16 mouse cellular contexts compared by ENCODE assay signal in the genomic region with DNA sequence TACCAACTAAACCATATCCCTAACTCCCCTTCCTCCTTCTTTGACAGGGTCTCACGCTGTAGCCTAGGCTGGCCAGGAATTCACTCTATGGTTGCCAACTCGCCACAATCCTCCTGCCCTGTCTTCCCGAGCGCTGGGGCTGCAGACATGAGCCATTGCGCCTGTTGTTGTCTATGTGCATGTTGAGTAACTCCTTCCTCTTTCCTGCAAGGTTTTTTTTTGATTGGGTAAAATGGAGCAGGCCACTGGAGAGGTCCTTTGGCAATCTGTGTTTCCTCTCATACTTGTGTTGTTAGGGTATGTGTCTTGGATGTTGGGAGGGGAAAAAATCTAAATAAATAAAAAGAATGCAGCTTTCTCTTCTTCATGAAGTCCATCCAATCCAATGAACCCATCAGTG. TPM values are rescaled to one million over a fixed set of nuclear protein-coding genes. Genes with fewer than 3 reads are reported as not detected.
"Had no signal": no experiment of that assay in that cellular context is flagged by ENCODE, and none has a peak within 500 bp of the region (broad histone marks: within the 10 kb centered on the region; RNA-seq: fewer than 3 reads in every experiment).

No protein-coding gene starts in this region.

- H3K36me3 ChIP-seq: limb, embryonic 13.5 days; liver, embryonic 13.5 days; neural tube, embryonic 13.5 days; stomach, embryonic 15.5 days had no signal

- H3K4me3 ChIP-seq: limb, embryonic 13.5 days; liver, embryonic 13.5 days; neural tube, embryonic 13.5 days; stomach, embryonic 15.5 days had no signal

- H3K9me3 ChIP-seq: liver, embryonic 13.5 days; neural tube, embryonic 13.5 days; stomach, embryonic 15.5 days had no signal

- DNase-seq: kidney, adult 8-10 months; kidney, postnatal 25 days; left cerebral cortex, postnatal 4 days; liver, embryonic 13.5 days; lung, embryonic 14.5 days; lung, postnatal 10 days; lung, postnatal 4 days; retina, postnatal 1 day; thymus, adult 2 months; thymus, postnatal 25 days had no signal

- H3K27me3 ChIP-seq: stomach, embryonic 15.5 days had no signal

- ATAC-seq: inflammation-experienced regulatory T-cells, adult 6 months; intestine, postnatal 0 days; midbrain, embryonic 16.5 days had no signal

- H3K27ac ChIP-seq: limb, embryonic 13.5 days; liver, embryonic 13.5 days; neural tube, embryonic 13.5 days; stomach, embryonic 15.5 days had no signal

- H3K4me1 ChIP-seq: liver, embryonic 13.5 days; stomach, embryonic 15.5 days had no signal

RNA-seq across cellular contexts. Expression of a gene that starts 16.6 kb away (rescaled TPM):
- polyA plus RNA-seq: midbrain, embryonic 16.5 days had no signal
